Mouse (Mus musculus) forebrain, embryonic 10.5 days (tissue): Measurements from ENCODE around the gene Hist1h4a. TPM values are rescaled to one million over a fixed set of nuclear protein-coding genes. Genes with fewer than 3 reads are reported as not detected.
"Not testable (repeated sequence)": the region's sequence is repeated elsewhere in the genome, so short reads cannot be mapped to it uniquely, and the experiment has no call there.

Source experiments
- DNase-seq: peaks from one replicate; pipeline ENCODE4 v3.0.0-alpha.2; 2017; ENCODE audit warnings: low spot score; ENCODE audit errors: extremely low spot score
- H3K27ac ChIP-seq: fragments of 300-500 bp; sonication (generic); 2 replicates; pipeline ENCODE4 v1.5.1; 2016; ENCODE audit warnings: mild to moderate bottlenecking
- H3K27me3 ChIP-seq: fragments of 300-500 bp; sonication (generic); 2 replicates; pipeline ENCODE4 v1.6.1; 2016; ENCODE audit warnings: mild to moderate bottlenecking; ENCODE audit not compliant: poor library complexity, severe bottlenecking
- H3K36me3 ChIP-seq: fragments of 300-500 bp; sonication (generic); replicated peaks from 2 replicates; pipeline ENCODE4 v1.6.1; 2016; ENCODE audit warnings: mild to moderate bottlenecking, moderate library complexity
- H3K4me1 ChIP-seq: fragments of 300-500 bp; sonication (generic); 2 replicates; pipeline ENCODE4 v1.6.1; 2016
- H3K4me3 ChIP-seq: fragments of 300-500 bp; sonication (generic); 2 replicates; pipeline ENCODE4 v1.5.1; 2016; ENCODE audit warnings: mild to moderate bottlenecking, moderate library complexity
- H3K9me3 ChIP-seq: fragments of 300-500 bp; sonication (generic); 2 replicates; pipeline ENCODE4 v1.6.1; 2016; ENCODE audit warnings: mild to moderate bottlenecking, moderate library complexity
- WGBS: fragments of 180-500 bp; shearing (Covaris S2); methylation state at CpG from one replicate; pipeline ENCODE4 v1.1.7; 2016; 5-methylcytosine and 5-hydroxymethylcytosine counted together
- polyA plus RNA-seq: library from polyadenylated mRNA; unstranded; fragments of >200 nt; fragmentation: Nextera tagmentation; extraction: Ambion mirVana; gene quantifications from 2 replicates; pipeline ENCODE4 v1.2.1, GENCODE M21; 2016

Hist1h4a gene
- polyA plus RNA-seq, 1 experiment from 2014 or later: not detected

- H3K27me3 ChIP-seq: no peaks in the 10 kb centered on the region
- H3K4me1 ChIP-seq: peaks cover 39% of the 10 kb centered on the region
- no peaks in the 10 kb centered on the region for H3K36me3 ChIP-seq
- H3K9me3 ChIP-seq: no peaks in the 10 kb centered on the region
- WGBS: 66% methylated on average over 4 of the region's 4 CpGs
- H3K27ac ChIP-seq: peak overlapping the region; percentile 91
- H3K4me3 ChIP-seq: peak overlapping the region; percentile 56
- no peak for DNase-seq
These were observed 7.5 kb downstream of the Hist1h4a start for GRCm38 (mm10) chr13:23753314-23754078.

- Histone ChIP-seq H3K4me3 (peak overlapping the region; percentile 56), H3K27ac (peak overlapping the region; percentile 91), H3K9me3 (no peaks in the 10 kb centered on the region), H3K27me3 (no peaks in the 10 kb centered on the region), H3K36me3 (no peaks in the 10 kb centered on the region), H3K4me1 (peaks cover 39% of the 10 kb centered on the region)
- no peak for DNase-seq
- WGBS: 4% methylated on average over 6 of the region's 6 CpGs
These were observed 8.3 kb downstream of the Hist1h4a start for GRCm38 (mm10) chr13:23752742-23753172.

- peak within 1 kb of the TSS; percentile 98 for H3K27ac ChIP-seq
- under 1% methylated on average over 23 of the region's 47 CpGs for WGBS
- peaks cover 39% of the 10 kb centered on the region for H3K4me1 ChIP-seq
- peak; percentile 89 for DNase-seq
- peak within 1 kb of the TSS; percentile 56 for H3K4me3 ChIP-seq
- H3K36me3 ChIP-seq, H3K27me3 ChIP-seq, H3K9me3 ChIP-seq: not testable (repeated sequence)
These were observed 8.8 kb downstream of the Hist1h4a start, which contains the start of gene Hist1h3b for GRCm38 (mm10) chr13:23752067-23752741. Gene Hist1h3b (plus strand): TSS chr13:23752267.

GRCm38 (mm10) chr13:23751478-23751956, 9.5 kb downstream of the Hist1h4a start:
- peak overlapping the region; percentile 98 for H3K27ac ChIP-seq
- WGBS: 2% methylated on average over 11 of the region's 11 CpGs
- no peaks in the 10 kb centered on the region for H3K36me3 ChIP-seq
- H3K4me3 ChIP-seq: peak overlapping the region; percentile 53
- peaks cover 41% of the 10 kb centered on the region for H3K4me1 ChIP-seq
- no peaks in the 10 kb centered on the region for H3K27me3 ChIP-seq
- no peaks in the 10 kb centered on the region for H3K9me3 ChIP-seq
- no peak for DNase-seq

GRCm38 (mm10) chr13:23750839-23751477, 10.1 kb downstream of the Hist1h4a start, which contains the start of gene Hist1h2ab:
Gene Hist1h2ab (plus strand): TSS chr13:23751126.
- peak within 1 kb of the TSS; percentile 98 for H3K27ac ChIP-seq
- H3K36me3 ChIP-seq, H3K27me3 ChIP-seq, H3K9me3 ChIP-seq: not testable (repeated sequence)
- H3K4me3 ChIP-seq: peak within 1 kb of the TSS; percentile 53
- DNase-seq: peak; percentile 79
- WGBS: under 1% methylated on average over 33 of the region's 47 CpGs
- H3K4me1 ChIP-seq: peaks cover 38% of the 10 kb centered on the region

GRCm38 (mm10) chr13:23749563-23750121, 11.4 kb downstream of the Hist1h4a start:
- Histone ChIP-seq H3K9me3 (no peaks in the 10 kb centered on the region), H3K4me3 (no peak overlapping the region), H3K36me3 (no peaks in the 10 kb centered on the region), H3K27ac (peak overlapping the region; percentile 98), H3K27me3 (no peaks in the 10 kb centered on the region), H3K4me1 (peaks cover 39% of the 10 kb centered on the region)
- no peak for DNase-seq
- WGBS: 92% methylated on average over 5 of the region's 5 CpGs

- DNase-seq: peak; percentile 45
- H3K27ac ChIP-seq: peak overlapping the region; percentile 98
- H3K9me3 ChIP-seq: no peaks in the 10 kb centered on the region
- WGBS: 12% methylated on average over 4 of the region's 4 CpGs
- H3K36me3 ChIP-seq: no peaks in the 10 kb centered on the region
- H3K4me3 ChIP-seq: peak overlapping the region; percentile 58
- peaks cover 37% of the 10 kb centered on the region for H3K4me1 ChIP-seq
- H3K27me3 ChIP-seq: no peaks in the 10 kb centered on the region
These were observed 13.1 kb downstream of the Hist1h4a start for GRCm38 (mm10) chr13:23747892-23748288.

GRCm38 (mm10) chr13:23747081-23747891, 13.7 kb downstream of the Hist1h4a start:
- Histone ChIP-seq H3K27ac (peak overlapping the region; percentile 98), H3K36me3 (no peaks in the 10 kb centered on the region), H3K9me3 (no peaks in the 10 kb centered on the region), H3K4me3 (peak overlapping the region; percentile 58), H3K27me3 (no peaks in the 10 kb centered on the region), H3K4me1 (peaks cover 35% of the 10 kb centered on the region)
- DNase-seq: peak; percentile 37
- WGBS: 3% methylated on average over 13 of the region's 13 CpGs

- H3K4me1 ChIP-seq: peaks cover 35% of the 10 kb centered on the region
- H3K4me3 ChIP-seq: peak within 1 kb of the TSS; percentile 58
- H3K9me3 ChIP-seq, H3K36me3 ChIP-seq, H3K27me3 ChIP-seq: not testable (repeated sequence)
- peak; percentile 78 for DNase-seq
- WGBS: under 1% methylated on average over 48 of the region's 58 CpGs
- H3K27ac ChIP-seq: peak within 1 kb of the TSS; percentile 98
These were observed 14.6 kb downstream of the Hist1h4a start, which contains the start of gene Hist1h2bb for GRCm38 (mm10) chr13:23746201-23747080. Gene Hist1h2bb (plus strand): TSS chr13:23746734.

- DNase-seq: peak; percentile 82
- no peaks in the 10 kb centered on the region for H3K9me3 ChIP-seq
- peaks cover 43% of the 10 kb centered on the region for H3K4me1 ChIP-seq
- no peaks in the 10 kb centered on the region for H3K27me3 ChIP-seq
- H3K4me3 ChIP-seq: peak within 1 kb of the TSS; percentile 58
- H3K27ac ChIP-seq: peak within 1 kb of the TSS; percentile 98
- WGBS: under 1% methylated on average over 24 of the region's 28 CpGs
- H3K36me3 ChIP-seq: no peaks in the 10 kb centered on the region
These were observed 15.5 kb downstream of the Hist1h4a start, which contains the start of gene Hist1h3c for GRCm38 (mm10) chr13:23745381-23746161. Gene Hist1h3c (minus strand): TSS chr13:23745602.
